Mouse (Mus musculus): ENCODE measurements at regions not wholly inside any gene's neighbourhood (a gene's known extent, or its start where the extent isn't known, plus 50 kb on each side); places are given as distances from the start of the nearest gene placed in this dataset.

GRCm38 (mm10) chr3:6182533-6182932, 431.9 kb downstream of the Gm8797 start:
- TF ChIP-seq CTCF (IDR thresholded peaks at IDR 0.05; ENCODE audit: control insufficient read depth, insufficient read depth, insufficient replicate concordance, low read depth, low read length) (no peak), POLR2A (IDR thresholded peaks at IDR 0.05; ENCODE audit: control insufficient read depth, low read depth, low read length) (no peak)
- Histone ChIP-seq H3K4me3 (ENCODE audit: control insufficient read depth, low read depth, low read length) (no peak overlapping the region), H3K4me1 (ENCODE audit: control insufficient read depth, insufficient read depth, low read length) (no peaks in the 10 kb centered on the region), H3K36me3 (ENCODE audit: control insufficient read depth, insufficient read depth, low read length) (no peaks in the 10 kb centered on the region), H3K27ac (ENCODE audit: control insufficient read depth, insufficient read depth, low read depth, low read length) (no peak overlapping the region), H3K27me3 (ENCODE audit: control insufficient read depth, insufficient read depth, low read length) (no peaks in the 10 kb centered on the region)

- H3K27ac ChIP-seq (ENCODE audit: control insufficient read depth, insufficient read depth, low read depth, low read length) = no peak overlapping the region
- no peaks in the 10 kb centered on the region for H3K36me3 ChIP-seq (ENCODE audit: control insufficient read depth, insufficient read depth, low read length)
- H3K27me3 ChIP-seq (ENCODE audit: control insufficient read depth, insufficient read depth, low read length) = no peaks in the 10 kb centered on the region
- no peak overlapping the region for H3K4me3 ChIP-seq (ENCODE audit: control insufficient read depth, low read depth, low read length)
- H3K4me1 ChIP-seq (ENCODE audit: control insufficient read depth, insufficient read depth, low read length) = no peaks in the 10 kb centered on the region
- TF ChIP-seq POLR2A (IDR thresholded peaks at IDR 0.05; ENCODE audit: control insufficient read depth, low read depth, low read length) (no peak), CTCF (IDR thresholded peaks at IDR 0.05; ENCODE audit: control insufficient read depth, insufficient read depth, insufficient replicate concordance, low read depth, low read length) (no peak)
Measured at GRCm38 (mm10) chr3:6183400-6183799, 432.8 kb downstream of the Gm8797 start.

- H3K27me3 ChIP-seq (ENCODE audit: control insufficient read depth, insufficient read depth, low read length) = no peaks in the 10 kb centered on the region
- TF ChIP-seq POLR2A (IDR thresholded peaks at IDR 0.05; ENCODE audit: control insufficient read depth, low read depth, low read length) (no peak), CTCF (IDR thresholded peaks at IDR 0.05; ENCODE audit: control insufficient read depth, insufficient read depth, insufficient replicate concordance, low read depth, low read length) (no peak)
- no peaks in the 10 kb centered on the region for H3K4me1 ChIP-seq (ENCODE audit: control insufficient read depth, insufficient read depth, low read length)
- H3K36me3 ChIP-seq (ENCODE audit: control insufficient read depth, insufficient read depth, low read length) = no peaks in the 10 kb centered on the region
- no peak overlapping the region for H3K4me3 ChIP-seq (ENCODE audit: control insufficient read depth, low read depth, low read length)
- no peak overlapping the region for H3K27ac ChIP-seq (ENCODE audit: control insufficient read depth, insufficient read depth, low read depth, low read length)
Measured at GRCm38 (mm10) chr3:6204656-6205055, 415.6 kb downstream of the 1700008P02Rik start.

- no peak overlapping the region for H3K27ac ChIP-seq (ENCODE audit: control insufficient read depth, insufficient read depth, low read depth, low read length)
- H3K27me3 ChIP-seq (ENCODE audit: control insufficient read depth, insufficient read depth, low read length) = no peaks in the 10 kb centered on the region
- no peak for TF ChIP-seq CTCF (IDR thresholded peaks at IDR 0.05; ENCODE audit: control insufficient read depth, insufficient read depth, insufficient replicate concordance, low read depth, low read length)
- no peak for TF ChIP-seq POLR2A (IDR thresholded peaks at IDR 0.05; ENCODE audit: control insufficient read depth, low read depth, low read length)
- H3K36me3 ChIP-seq (ENCODE audit: control insufficient read depth, insufficient read depth, low read length) = no peaks in the 10 kb centered on the region
- H3K4me3 ChIP-seq (ENCODE audit: control insufficient read depth, low read depth, low read length) = no peak overlapping the region
- H3K4me1 ChIP-seq (ENCODE audit: control insufficient read depth, insufficient read depth, low read length) = no peaks in the 10 kb centered on the region
Measured at GRCm38 (mm10) chr3:6228685-6229084, 391.6 kb downstream of the 1700008P02Rik start.
